Mouse (Mus musculus) B cell, adult 2 months (primary cell): ENCODE measurements around the gene Ddx19b.
"Not testable (repeated sequence)": the region's sequence is repeated elsewhere in the genome, so short reads cannot be mapped to it uniquely, and the experiment has no call there.

Experiments
- DNase-seq, 2 experiments: peaks; one replicate each; pipeline ENCODE4 v3.0.0; 2022

Ddx19b gene

GRCm38 (mm10) chr8:111033482-111034215 lies 2.1 kb upstream of the Ddx19b start:
- DNase-seq: peak; percentile 91 to 92

GRCm38 (mm10) chr8:111032916-111033315 lies 1.4 kb upstream of the Ddx19b start, which contains the start of gene Aars:
Gene Aars (plus strand): TSS chr8:111033144.
- DNase-seq: no peak

DNA sequence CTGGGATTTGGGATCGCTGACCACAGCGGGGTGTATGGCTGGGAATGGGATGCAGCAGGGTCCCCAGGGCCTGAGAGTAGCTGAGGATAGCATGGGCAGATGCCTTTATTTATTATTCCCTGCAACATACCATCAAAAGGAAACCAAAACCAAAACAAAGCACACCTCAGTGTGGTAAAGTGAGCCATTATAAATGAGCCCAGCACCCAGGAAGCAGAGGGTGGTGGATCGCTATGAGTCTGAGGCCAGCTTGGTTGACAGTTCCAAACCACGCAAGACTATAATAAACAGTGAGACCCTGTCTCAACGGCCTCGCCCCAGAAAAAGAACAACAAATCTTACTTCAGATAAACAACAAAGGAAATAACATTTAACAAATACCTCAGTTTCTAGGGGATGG lies 1.5 kb downstream of the Ddx19b start:
- DNase-seq: peak in 1 of 2 experiments; percentile 6

- DNase-seq: no peak
Observed at GRCm38 (mm10) chr8:111029589-111029988, 2.0 kb downstream of the Ddx19b start.

GRCm38 (mm10) chr8:111027391-111027937 lies 4.1 kb downstream of the Ddx19b start:
- peak; percentile 88 to 89 for DNase-seq

GRCm38 (mm10) chr8:111026609-111027008 lies 4.9 kb downstream of the Ddx19b start:
- not testable (repeated sequence) for DNase-seq

GRCm38 (mm10) chr8:111010230-111010991 lies 21.1 kb downstream of the Ddx19b start:
- not testable (repeated sequence) for DNase-seq

DNA sequence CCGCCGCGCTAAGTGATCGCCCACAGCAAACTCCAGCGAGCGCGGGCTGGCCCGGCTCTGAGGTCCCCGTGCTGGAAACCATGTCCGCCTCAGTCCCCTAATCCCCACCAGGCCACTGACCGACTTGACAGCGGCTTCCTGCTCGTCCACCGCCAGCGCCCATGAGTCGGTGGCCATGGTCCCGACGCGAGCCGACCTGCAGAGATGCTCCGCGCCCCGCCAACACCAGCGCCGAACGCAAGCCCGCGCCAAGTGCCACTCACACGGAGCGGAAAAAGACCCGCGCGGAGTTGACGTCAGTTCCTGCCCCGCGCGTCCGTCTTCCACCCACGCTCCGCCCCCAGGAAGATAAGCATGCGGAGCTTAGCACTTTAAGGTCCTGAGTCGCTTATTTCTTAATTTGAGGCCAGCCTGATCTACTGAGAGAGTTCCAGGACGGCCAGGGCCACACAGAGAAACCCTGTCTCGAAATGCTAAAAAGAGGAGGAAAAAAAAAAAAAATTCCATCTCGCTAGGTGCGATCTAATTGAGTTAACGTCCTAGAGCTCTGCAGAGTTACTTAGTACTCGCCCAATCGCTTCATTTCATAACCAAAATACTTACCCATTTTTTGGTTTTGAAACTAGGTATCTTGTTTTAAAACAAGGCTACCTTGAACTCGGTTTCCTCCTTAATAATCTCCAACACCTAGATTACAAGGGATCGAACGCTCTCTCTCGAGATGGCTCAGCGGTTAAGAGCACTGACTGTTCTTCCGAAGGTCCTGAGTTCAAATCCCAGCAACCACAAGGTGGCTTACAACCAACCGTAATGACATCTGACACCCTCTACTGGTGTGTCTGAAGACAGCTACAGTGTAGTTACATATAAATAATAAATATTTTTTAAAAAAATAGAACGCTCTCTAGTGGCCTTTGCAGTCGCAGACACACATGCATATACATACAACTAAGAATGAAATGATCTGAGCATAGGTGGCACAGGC lies 33.7 kb downstream of the Ddx19b start, which contains the start of gene Ddx19a:
TSS of gene Ddx19a (minus strand) at position 254 of the 985 bp plus-strand sequence.
- DNase-seq: peak; percentile 89

GRCm38 (mm10) chr8:110996641-110997430 lies 34.7 kb downstream of the Ddx19b start:
- no peak for DNase-seq

DNA sequence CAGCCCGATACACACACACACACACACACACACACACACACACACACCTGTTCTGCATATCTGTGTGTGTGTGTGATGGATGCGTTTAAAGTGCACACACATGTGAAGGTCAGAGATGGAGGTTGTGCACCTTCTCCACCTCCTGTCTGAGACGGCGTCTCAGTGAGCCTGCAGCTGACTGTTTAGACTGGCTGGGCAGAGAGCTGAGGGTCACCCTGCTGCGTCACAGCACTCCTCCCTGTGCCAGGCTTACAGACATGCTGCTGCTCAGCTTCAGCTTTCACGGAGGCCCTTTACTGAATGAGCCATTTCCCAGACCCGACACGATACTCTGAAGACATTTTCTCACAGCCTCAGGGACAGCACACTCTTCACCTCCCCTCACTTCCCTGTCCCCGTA lies 41.5 kb downstream of the Ddx19b start:
- DNase-seq: no peak

GRCm38 (mm10) chr8:110987805-110988744 lies 43.5 kb downstream of the Ddx19b start:
- no peak for DNase-seq

GRCm38 (mm10) chr8:110981304-110981703 lies 50.2 kb downstream of the Ddx19b start:
- no peak for DNase-seq

DNA sequence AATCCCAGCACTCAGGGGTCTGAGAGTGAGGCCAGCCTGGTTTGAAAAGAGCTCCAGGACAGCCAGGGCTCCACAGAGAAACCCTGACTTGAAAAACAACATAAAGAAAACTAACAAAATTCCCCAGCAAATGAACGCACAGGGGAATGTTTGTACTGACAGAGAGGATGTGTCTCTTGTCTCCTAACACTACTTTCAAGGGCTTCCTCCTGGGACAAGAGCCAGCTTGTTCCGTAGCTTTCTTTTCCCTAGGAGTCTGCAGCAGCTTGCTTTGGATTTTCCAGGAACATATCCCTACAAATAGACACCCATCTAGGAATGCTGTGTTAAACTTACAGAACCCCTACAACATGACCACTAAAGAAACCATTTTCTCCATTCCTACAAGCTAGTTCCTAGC lies 53.6 kb downstream of the Ddx19b start:
- not testable (repeated sequence) for DNase-seq

DNA sequence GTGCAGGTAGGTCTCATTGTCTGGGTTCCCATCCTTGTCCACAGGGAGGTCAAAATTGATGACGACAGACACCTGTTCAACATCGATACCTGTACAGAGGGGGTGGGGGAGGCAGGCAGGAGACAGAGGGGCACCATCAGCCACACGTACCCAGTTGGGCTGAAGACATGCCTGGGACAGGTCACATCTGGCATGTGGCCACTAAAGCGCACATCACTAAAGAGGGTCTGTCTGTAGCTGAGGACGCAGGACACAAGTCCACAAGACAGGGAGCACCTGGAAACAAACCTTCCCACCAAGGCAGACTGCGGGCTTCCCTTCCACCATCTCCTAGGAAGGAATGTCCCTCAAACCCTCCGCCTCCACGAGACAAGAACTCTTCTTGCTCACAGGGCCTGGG lies 55.0 kb downstream of the Ddx19b start:
- DNase-seq: not testable (repeated sequence)

DNA sequence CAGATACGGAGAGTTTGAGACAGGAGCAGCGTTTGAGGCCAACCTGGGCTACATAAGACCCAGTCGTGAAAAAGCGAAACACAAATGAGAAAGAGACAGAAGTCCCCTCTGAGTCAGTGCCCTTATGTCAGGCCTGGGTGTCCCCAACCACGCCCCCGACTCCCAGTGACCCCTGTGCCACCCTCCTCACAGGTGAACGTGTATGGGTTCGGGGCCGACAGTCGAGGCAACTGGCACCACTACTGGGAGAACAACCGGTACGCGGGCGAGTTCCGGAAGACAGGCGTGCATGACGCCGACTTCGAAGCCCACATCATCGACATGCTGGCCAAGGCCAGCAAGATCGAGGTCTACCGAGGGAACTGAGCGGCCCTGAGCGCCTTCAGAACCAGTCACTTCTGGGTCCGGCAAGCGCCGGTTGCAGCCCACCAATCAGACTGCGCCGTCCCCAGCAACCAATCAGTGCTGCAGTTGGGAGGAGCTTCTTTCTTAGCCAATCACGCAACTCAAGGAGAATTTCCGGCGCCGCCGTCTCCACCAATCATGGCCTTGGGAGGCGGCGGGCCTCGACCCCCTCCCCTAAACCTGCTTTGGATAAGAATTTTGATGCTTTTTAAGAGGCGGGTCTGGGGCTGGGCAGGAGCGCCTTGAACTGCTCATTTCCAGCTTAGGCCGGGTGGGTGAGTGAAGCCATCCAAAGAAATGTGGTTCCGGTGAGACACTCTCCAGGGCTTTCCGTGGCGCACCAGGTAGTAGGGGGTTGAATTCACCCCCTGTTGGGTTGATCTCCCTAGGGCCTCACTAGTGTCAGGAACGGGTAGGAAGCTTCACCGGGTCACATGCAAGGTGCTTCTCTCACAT lies 61.4 kb downstream of the Ddx19b start:
- DNase-seq: peak; percentile 83 to 84

DNA sequence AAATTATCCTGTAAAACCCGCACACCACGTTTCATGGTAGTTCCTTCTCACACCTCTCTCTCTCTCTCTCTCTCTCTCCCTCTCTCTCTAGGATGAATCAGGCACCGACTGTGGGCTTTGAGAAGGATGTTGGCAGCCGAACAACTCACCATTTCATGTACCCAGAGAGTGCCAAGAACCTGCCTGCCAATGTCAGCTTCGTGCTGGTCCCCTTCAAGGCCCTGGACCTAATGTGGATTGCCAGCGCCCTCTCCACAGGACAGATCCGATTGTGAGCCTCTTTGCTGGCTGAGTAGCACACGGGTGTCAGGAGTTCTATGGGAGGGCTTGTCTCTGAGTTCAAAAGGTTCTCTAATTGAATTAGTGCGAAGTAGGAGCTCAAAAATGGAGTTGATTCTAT lies 64.2 kb downstream of the Ddx19b start:
- no peak for DNase-seq

GRCm38 (mm10) chr8:110966586-110966985 lies 65.0 kb downstream of the Ddx19b start:
- DNase-seq: no peak

DNA sequence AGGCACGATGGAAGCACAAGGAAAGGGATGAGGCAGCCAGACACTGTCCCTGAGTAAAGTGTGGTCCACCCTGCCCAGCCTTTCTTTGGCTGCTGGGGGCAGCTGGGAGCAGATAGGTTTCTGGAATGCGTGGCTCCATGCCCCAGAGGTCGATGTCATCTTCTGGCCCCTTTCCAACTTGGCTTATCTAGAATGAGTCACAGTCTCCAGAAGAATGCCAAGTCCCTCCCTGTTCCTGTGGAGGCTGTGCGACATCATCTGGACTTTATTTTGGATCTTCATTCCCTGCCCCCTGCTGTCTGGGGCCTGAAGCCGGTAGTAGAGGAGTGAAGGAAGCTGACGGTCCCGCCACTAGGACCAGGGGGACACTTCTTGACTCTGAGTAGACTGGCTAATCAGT lies 66.0 kb downstream of the Ddx19b start:
- no peak for DNase-seq

- no peak for DNase-seq
Observed at GRCm38 (mm10) chr8:110964666-110965065, 66.9 kb downstream of the Ddx19b start.
